Mouse (Mus musculus): ENCODE measurements around the gene Bbs4.
A peak's percentile ranks its signal among the peaks of the same experiment; 100 is the strongest.

DNA sequence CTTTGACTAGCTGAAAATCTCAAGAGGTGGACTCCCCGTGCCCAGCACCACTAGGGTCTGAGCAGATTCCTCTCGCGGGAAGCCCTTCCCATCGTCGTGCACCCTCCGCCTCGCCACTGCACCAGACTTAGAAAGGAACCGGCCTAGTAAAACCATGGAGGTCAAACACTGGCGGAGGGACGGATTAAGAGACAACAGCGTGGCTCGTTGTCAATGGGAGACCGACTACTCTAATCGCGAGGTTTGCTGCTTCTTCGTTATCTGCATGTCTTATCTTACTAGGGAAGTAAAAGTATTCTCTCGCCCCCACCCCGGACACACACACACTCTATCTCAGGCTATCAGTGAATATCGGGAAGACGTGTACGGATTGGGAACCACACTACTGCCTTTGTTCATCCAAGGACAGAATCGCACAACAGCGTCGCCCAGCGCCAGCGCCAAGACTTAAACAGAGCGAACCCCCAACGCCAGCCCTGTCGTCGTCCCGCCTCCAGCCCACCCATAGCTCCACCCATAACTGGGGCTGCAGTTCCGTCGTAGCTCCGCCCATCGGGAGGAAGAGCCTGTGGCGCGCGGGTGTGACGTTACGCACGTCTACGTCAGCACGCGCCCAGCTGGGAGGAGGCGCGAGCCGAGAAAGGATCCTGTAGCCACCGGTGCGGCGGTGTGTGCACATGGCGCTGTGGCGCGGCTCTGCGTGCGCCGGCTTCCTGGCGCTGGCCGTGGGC lies 62.2 kb downstream of the Bbs4 start, which contains the start of gene Adpgk:
- peak; percentile 92 for TF ChIP-seq POLR2A (IDR thresholded peaks at IDR 0.05; ENCODE audit: insufficient read depth, low read length)
- peak; percentile 53 for TF ChIP-seq CTCF (IDR thresholded peaks at IDR 0.05; ENCODE audit: low read depth, low read length)

All from ES-Bruce4 (cell line).